ENCODE assay signal across 33 mouse cellular contexts in genomic region chr9:4975073-4975472, GRCm38 (mm10).
"Had no signal": no experiment of that assay in that cellular context is flagged by ENCODE, and none has a peak within 500 bp of the region (broad histone marks: within the 10 kb centered on the region; RNA-seq: fewer than 3 reads in every experiment).

No protein-coding gene starts in this region.

- ATAC-seq: hindbrain, embryonic 16.5 days; hindbrain, postnatal 0 days; inflammation-experienced regulatory T-cells, adult 6 months had no signal

- DNase-seq: heart, postnatal 10 days; heart, postnatal 14 days; heart, postnatal 36 days; heart, postnatal 4 days; kidney, adult 11 months; kidney, adult 18-20 months; kidney, adult 2 months; kidney, adult 8-10 months; kidney, adult 9 months; kidney, postnatal 10 days; kidney, postnatal 14 days; kidney, postnatal 25 days; kidney, postnatal 36 days; kidney, postnatal 4 days; layer of hippocampus, adult 9-11 months; layer of hippocampus, postnatal 36 days had no signal

- H3K4me2 ChIP-seq: heart, embryonic 11.5 days; heart, embryonic 12.5 days; heart, embryonic 13.5 days; heart, embryonic 15.5 days; hindbrain, embryonic 12.5 days; hindbrain, embryonic 13.5 days; hindbrain, embryonic 14.5 days; hindbrain, embryonic 15.5 days; kidney, embryonic 15.5 days had no signal

- H3K9ac ChIP-seq: heart, embryonic 12.5 days; heart, embryonic 13.5 days; heart, embryonic 15.5 days; hindbrain, embryonic 12.5 days; hindbrain, embryonic 13.5 days; hindbrain, embryonic 14.5 days; hindbrain, embryonic 15.5 days; kidney, embryonic 15.5 days had no signal

- H3K4me1 ChIP-seq: heart, embryonic 10.5 days; heart, embryonic 12.5 days; heart, embryonic 13.5 days; heart, embryonic 15.5 days; hindbrain, embryonic 10.5 days; hindbrain, embryonic 12.5 days; hindbrain, embryonic 13.5 days; hindbrain, embryonic 15.5 days; kidney, embryonic 15.5 days had no signal

- H3K9me3 ChIP-seq: heart, embryonic 10.5 days; heart, embryonic 13.5 days; heart, embryonic 15.5 days; hindbrain, embryonic 10.5 days; hindbrain, embryonic 12.5 days; hindbrain, embryonic 15.5 days had no signal

- H3K36me3 ChIP-seq: heart, embryonic 10.5 days; heart, embryonic 12.5 days; heart, embryonic 13.5 days; heart, embryonic 15.5 days; hindbrain, embryonic 10.5 days; hindbrain, embryonic 12.5 days; hindbrain, embryonic 13.5 days; hindbrain, embryonic 15.5 days; kidney, embryonic 15.5 days had no signal

- H3K27me3 ChIP-seq: heart, embryonic 12.5 days; heart, embryonic 13.5 days; heart, embryonic 15.5 days; hindbrain, embryonic 12.5 days; hindbrain, embryonic 13.5 days; hindbrain, embryonic 15.5 days; kidney, embryonic 15.5 days had no signal

- H3K27ac ChIP-seq: heart, embryonic 10.5 days; heart, embryonic 13.5 days; heart, embryonic 15.5 days; hindbrain, embryonic 10.5 days; hindbrain, embryonic 12.5 days; hindbrain, embryonic 13.5 days; hindbrain, embryonic 14.5 days; hindbrain, embryonic 15.5 days; hindbrain, postnatal 0 days; kidney, embryonic 15.5 days; kidney, postnatal 0 days; layer of hippocampus, adult 2 months; left cerebral cortex, adult 2 months had no signal

- H3K4me3 ChIP-seq: heart, embryonic 10.5 days; heart, embryonic 12.5 days; heart, embryonic 13.5 days; heart, embryonic 15.5 days; hindbrain, embryonic 10.5 days; hindbrain, embryonic 12.5 days; hindbrain, embryonic 13.5 days; hindbrain, embryonic 15.5 days; kidney, embryonic 15.5 days; layer of hippocampus, adult 2 months; left cerebral cortex, adult 2 months had no signal
